ENCODE assay signal across 7 mouse cellular contexts in the genomic region with DNA sequence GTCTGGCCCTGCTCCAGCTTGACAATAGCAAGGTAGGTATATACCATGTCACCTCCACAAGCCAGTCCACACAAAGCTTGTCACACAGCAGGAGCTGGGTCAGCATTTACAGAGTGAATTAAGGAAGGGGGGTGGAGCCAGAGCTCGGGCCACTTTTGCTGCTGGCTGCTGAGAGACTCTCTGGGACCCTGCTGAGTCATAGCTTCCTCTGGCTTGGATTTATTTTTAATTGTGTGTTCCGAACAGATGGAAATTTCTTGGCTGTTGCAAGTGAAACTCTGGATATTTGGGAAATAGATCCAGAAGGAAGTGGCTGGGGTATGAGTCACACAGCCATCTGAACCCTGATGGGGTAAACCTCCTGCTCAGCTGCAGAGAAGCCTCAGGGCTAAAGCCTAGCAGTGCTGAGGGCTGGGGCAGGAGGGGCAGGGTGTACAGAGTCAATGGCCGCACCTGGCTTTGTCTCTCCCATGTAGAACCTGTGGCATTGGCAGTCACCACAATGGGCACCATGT. TPM values are rescaled to one million over a fixed set of nuclear protein-coding genes. Genes with fewer than 3 reads are reported as not detected.
DNase-seq lines count a peak whose midpoint lies in the region; ATAC-seq and TF ChIP-seq lines count a peak whose summit lies in the region.

No protein-coding gene starts in this region.

- H3K9me3 ChIP-seq in G1E (replicated peaks), result 0 out of 2 replicates have a peak, but pooled peaks cover 4% of the 10 kb centered on the region

- H3K27ac ChIP-seq in macrophage, result peak overlapping the region; percentile 68

- H3K4me3 ChIP-seq in G1E (ENCODE audit: low read depth, low read length), result no peak overlapping the region
- no peak overlapping the region for H3K4me3 ChIP-seq in macrophage (ENCODE audit: inconsistent target)

- DNase-seq in 416B (ENCODE audit: low read depth), result peak; percentile 79
- DNase-seq in G1E (ENCODE audit: low spot score), result no peak
- DNase-seq in forelimb bud, embryonic 11.5 days (ENCODE audit: low read depth, low spot score), result peak; percentile 24
- peak; percentile 50 to 60 for DNase-seq in heart, postnatal 36 days
- peak; percentile 18 to 20 for DNase-seq in layer of hippocampus, postnatal 25 days (ENCODE audit: extremely low spot score in 1 of 2, low spot score in 1 of 2)

- WGBS in macrophage (ENCODE audit: missing documents), result 33% methylated on average over 3 of the region's 3 CpGs

- H3K4me1 ChIP-seq in G1E (ENCODE audit: insufficient read depth, low read depth, low read length), result peaks cover 58% of the 10 kb centered on the region

- TF ChIP-seq CTCF in G1E (IDR thresholded peaks at IDR 0.05; ENCODE audit: low read depth, low read length), result no peak

- H3K79me2 ChIP-seq in macrophage (ENCODE audit: inconsistent target), result no peaks in the 10 kb centered on the region

- 0 out of 2 replicates have a peak, but pooled peaks have one; percentile 24 for ATAC-seq in G1E (ENCODE audit: extremely low read depth, insufficient number of reproducible peaks, low FRiP score, poor library complexity, severe bottlenecking)
- no peak for ATAC-seq in cerebellum, adult (ENCODE audit: insufficient number of reproducible peaks, low FRiP score, low TSS enrichment)

- H3K27me3 ChIP-seq in G1E (ENCODE audit: insufficient read depth, low read length), result peaks cover 3% of the 10 kb centered on the region; the same call in 1 of the 2 replicates

- intact Hi-C loops in heart, postnatal 36 days (cut with DNase I), result loop anchor here (5.0 kb wide), 2 partner anchors 46 to 74 kb away; no protein-coding TSS in a partner anchor

- no peaks in the 10 kb centered on the region for H3K36me3 ChIP-seq in G1E (replicated peaks)
- H3K36me3 ChIP-seq in macrophage (ENCODE audit: inconsistent target), result no peaks in the 10 kb centered on the region

RNA-seq across cellular contexts. Expression of a gene that starts 40.3 kb away (rescaled TPM):
- total RNA-seq in G1E (2014; fragmentation: Nextera tagmentation) (19.3 and 33.0 TPM in 2 replicates), G1E (2017) (45.1 and 46.8 TPM in 2 replicates)
- polyA plus RNA-seq in G1E (2012) (145 and 178 TPM in 2 replicates), macrophage (2018) (1.1 to 15.2 TPM (median 3.7 TPM) in 3 replicates)
- 10 to 100 TPM; 11.4 to 12.0 TPM for total RNA-seq in heart, postnatal 36 days (2021)
- total RNA-seq in layer of hippocampus, postnatal 25 days (2021), result 1 to 10 TPM; 3.3 to 3.8 TPM
- 10 to 100 TPM in 6 of 26 experiments, 1 to 10 TPM in 11, under 1 TPM in 8, not detected in 1; 0.21 to 92.0 (median 4.3) TPM for total RNA-seq in macrophage (2018; cell fraction: chromatin; rRNA removed)
- 1 to 10 TPM in 22 of 26 experiments, under 1 TPM in 4; 0.75 to 6.8 (median 2.5) TPM for total RNA-seq in macrophage (2018; cell fraction: cytosol; rRNA removed)
- 10 to 100 TPM in 2 of 26 experiments, 1 to 10 TPM in 24; 1.3 to 32.2 (median 4.7) TPM for total RNA-seq in macrophage (2018; cell fraction: nucleus; rRNA removed)

RNA-seq across cellular contexts. Expression of a gene that starts 52.4 kb away (rescaled TPM):
- 26.6 and 31.3 TPM in 2 replicates for total RNA-seq in G1E (2014; fragmentation: Nextera tagmentation)
- total RNA-seq in G1E (2017), result 17.6 and 23.7 TPM in 2 replicates
- polyA plus RNA-seq in G1E (2012), result 51.5 and 55.7 TPM in 2 replicates
- total RNA-seq in heart, postnatal 36 days (2021), result 10 to 100 TPM; 39.2 to 40.7 TPM
- 10 to 100 TPM; 29.9 to 31.9 TPM for total RNA-seq in layer of hippocampus, postnatal 25 days (2021)
- 100 to 1,000 TPM in 9 of 26 experiments, 10 to 100 TPM in 17; 27.2 to 323 (median 74.2) TPM for total RNA-seq in macrophage (2018; cell fraction: chromatin; rRNA removed)
- total RNA-seq in macrophage (2018; cell fraction: cytosol; rRNA removed), result 10 to 100 TPM; 30.4 to 85.8 (median 50.3) TPM
- total RNA-seq in macrophage (2018; cell fraction: nucleus; rRNA removed), result 100 to 1,000 TPM in 5 of 26 experiments, 10 to 100 TPM in 21; 37.1 to 164 (median 63.5) TPM
- polyA plus RNA-seq in macrophage (2018), result 44.9 to 65.4 TPM (median 49.4 TPM) in 3 replicates
